Mouse (Mus musculus) CH12.LX (cell line): ENCODE measurements around the gene Clk2. TPM values are rescaled to one million over a fixed set of nuclear protein-coding genes. Genes with fewer than 3 reads are reported as not detected.
A peak's percentile ranks its signal among the peaks of the same experiment; 100 is the strongest.

Source experiments
- DNase-seq: peaks from one replicate; pipeline ENCODE4 v3.0.0-alpha.2; 2013; ENCODE audit errors: extremely low read depth
- H3K27ac ChIP-seq: 2 replicates; pipeline ENCODE4 v1.5.1; 2012; ENCODE audit warnings: low read depth, mild to moderate bottlenecking, control low read depth, moderate library complexity; ENCODE audit not compliant: insufficient read depth
- H3K27me3 ChIP-seq: replicated peaks from 2 replicates; pipeline ENCODE3; 2012; ENCODE audit warnings: inconsistent platforms
- H3K36me3 ChIP-seq, 2 experiments: replicated peaks in 1 of 2; 2 replicates each; pipeline versions ENCODE3 to v1.6.1; 2012; ENCODE audit warnings: inconsistent platforms in 1 of 2, low read length in 1 of 2, mild to moderate bottlenecking in 1 of 2, mixed read lengths in 1 of 2, moderate library complexity in 1 of 2; ENCODE audit not compliant: control insufficient read depth in 1 of 2, insufficient read depth in 1 of 2
- H3K4me1 ChIP-seq, 2 experiments: 2 replicates each; pipeline ENCODE4 v1.6.1; 2012; ENCODE audit warnings: inconsistent platforms in 1 of 2, moderate library complexity in 1 of 2; ENCODE audit not compliant: insufficient read depth in 2 of 2, control insufficient read depth in 1 of 2
- H3K4me2 ChIP-seq: 2 replicates; pipeline ENCODE4 v1.6.1; 2012; ENCODE audit warnings: low read depth, mild to moderate bottlenecking, control low read depth; ENCODE audit not compliant: poor library complexity, insufficient read depth, severe bottlenecking
- H3K4me3 ChIP-seq, 3 experiments: fragments of 150-350 bp in 1 of 3; sonication (generic) in 1 of 3; replicated peaks in 1 of 3; 2 replicates each; pipeline versions ENCODE3 to v1.5.1; 2011 to 2012; ENCODE audit warnings: low read depth in 2 of 3, low read length in 2 of 3, mild to moderate bottlenecking in 2 of 3, moderate library complexity in 2 of 3, control low read depth in 1 of 3, improper control_type of control experiment in 1 of 3, inconsistent platforms in 1 of 3, mixed read lengths in 1 of 3; ENCODE audit not compliant: poor library complexity in 1 of 3
- H3K79me2 ChIP-seq: replicated peaks from 2 replicates; pipeline ENCODE4 v1.6.1; 2012; ENCODE audit warnings: mild to moderate bottlenecking, moderate library complexity; ENCODE audit not compliant: control insufficient read depth, poor library complexity, insufficient read depth, severe bottlenecking; ENCODE audit errors: extremely low read depth
- H3K9ac ChIP-seq: 2 replicates; pipeline ENCODE4 v1.6.1; 2012; ENCODE audit warnings: low read depth, mild to moderate bottlenecking, control low read depth, moderate library complexity; ENCODE audit not compliant: insufficient read depth
- H3K9me3 ChIP-seq: replicated peaks from 2 replicates; pipeline ENCODE3; 2012; ENCODE audit warnings: low read length, inconsistent platforms, mixed read lengths
- BHLHE40 ChIP-seq: IDR thresholded peaks from 2 replicates; pipeline ENCODE4 v1.6.1; 2011; ENCODE audit warnings: mild to moderate bottlenecking, low read depth, low read length, improper control_type of control experiment
- CHD1 ChIP-seq: IDR thresholded peaks from 2 replicates; pipeline ENCODE4 v1.6.1; 2012; ENCODE audit warnings: low read depth, low read length, improper control_type of control experiment, inconsistent platforms
- CHD2 ChIP-seq: IDR thresholded peaks from 2 replicates; pipeline ENCODE4 v1.6.1; 2011; ENCODE audit warnings: low read length, improper control_type of control experiment
- CTCF ChIP-seq, 2 experiments: IDR thresholded peaks in 1 of 2; conservative IDR thresholded peaks in 1 of 2; 2 replicates each; pipeline ENCODE4 v1.5.1; 2011 to 2012; ENCODE audit warnings: low read depth in 2 of 2, low read length in 2 of 2, improper control_type of control experiment in 1 of 2, inconsistent platforms in 1 of 2, mild to moderate bottlenecking in 1 of 2, moderate library complexity in 1 of 2
- E2F4 ChIP-seq: IDR thresholded peaks from 2 replicates; pipeline ENCODE4 v1.6.1; 2011; ENCODE audit warnings: low read depth, low read length, improper control_type of control experiment; ENCODE audit not compliant: insufficient replicate concordance
- ELF1 ChIP-seq: IDR thresholded peaks from 2 replicates; pipeline ENCODE4 v1.6.1; 2014; ENCODE audit warnings: low read depth, mild to moderate bottlenecking, inconsistent platforms, low read length, improper control_type of control experiment
- EP300 ChIP-seq: IDR thresholded peaks from 2 replicates; pipeline ENCODE4 v1.6.1; 2011; ENCODE audit warnings: low read length, improper control_type of control experiment
- ETS1 ChIP-seq: conservative IDR thresholded peaks from 2 replicates; pipeline ENCODE4 v1.6.1; 2012; ENCODE audit warnings: low read depth, mild to moderate bottlenecking, inconsistent platforms, low read length, improper control_type of control experiment, moderate library complexity
- GABPA ChIP-seq: IDR thresholded peaks from 2 replicates; pipeline ENCODE4 v1.6.1; 2012; ENCODE audit warnings: low read depth, low read length, improper control_type of control experiment, inconsistent platforms; ENCODE audit not compliant: insufficient replicate concordance
- HCFC1 ChIP-seq: IDR thresholded peaks from 2 replicates; pipeline ENCODE4 v1.6.1; 2012; ENCODE audit warnings: low read depth, mild to moderate bottlenecking, inconsistent platforms, low read length, improper control_type of control experiment
- IRF4 ChIP-seq: IDR thresholded peaks from 2 replicates; pipeline ENCODE4 v1.6.1; 2014; ENCODE audit warnings: low read depth, mild to moderate bottlenecking, inconsistent platforms, low read length, improper control_type of control experiment
- JUN ChIP-seq: IDR thresholded peaks from 2 replicates; pipeline ENCODE4 v1.6.1; 2011; ENCODE audit warnings: low read depth, mild to moderate bottlenecking, low read length, improper control_type of control experiment, moderate library complexity; ENCODE audit not compliant: insufficient read depth
- JUND ChIP-seq: conservative IDR thresholded peaks from 2 replicates; pipeline ENCODE4 v1.6.1; 2011; ENCODE audit warnings: low read depth, low read length, improper control_type of control experiment
- KAT2A ChIP-seq: IDR thresholded peaks from 2 replicates; pipeline ENCODE4 v1.6.1; 2012; ENCODE audit warnings: low read length, improper control_type of control experiment, inconsistent platforms; ENCODE audit not compliant: insufficient replicate concordance
- MAFK ChIP-seq: IDR thresholded peaks from 2 replicates; pipeline ENCODE4 v1.6.1; 2011; ENCODE audit warnings: low read length, improper control_type of control experiment; ENCODE audit not compliant: insufficient replicate concordance
- MAX ChIP-seq: IDR thresholded peaks from 2 replicates; pipeline ENCODE4 v1.6.1; 2011; ENCODE audit warnings: low read length, improper control_type of control experiment
- MAZ ChIP-seq: IDR thresholded peaks from 2 replicates; pipeline ENCODE4 v1.6.1; 2012; ENCODE audit warnings: low read depth, mild to moderate bottlenecking, inconsistent platforms, low read length, improper control_type of control experiment, moderate library complexity
- MEF2A ChIP-seq: IDR thresholded peaks from 2 replicates; pipeline ENCODE4 v1.6.1; 2014; ENCODE audit warnings: low read depth, mild to moderate bottlenecking, inconsistent platforms, low read length, improper control_type of control experiment, borderline replicate concordance
- MXI1 ChIP-seq: IDR thresholded peaks from 2 replicates; pipeline ENCODE4 v1.6.1; 2011; ENCODE audit warnings: mild to moderate bottlenecking, low read depth, low read length, improper control_type of control experiment
- MYC ChIP-seq: IDR thresholded peaks from 2 replicates; pipeline ENCODE4 v1.6.1; 2011; ENCODE audit warnings: low read depth, mild to moderate bottlenecking, improper control_type of control experiment, low read length
- NELFE ChIP-seq: IDR thresholded peaks from 2 replicates; pipeline ENCODE4 v1.6.1; 2011; ENCODE audit warnings: low read depth, low read length, improper control_type of control experiment
- NRF1 ChIP-seq: IDR thresholded peaks from 2 replicates; pipeline ENCODE4 v1.6.1; 2014; ENCODE audit warnings: low read depth, mild to moderate bottlenecking, inconsistent platforms, low read length, improper control_type of control experiment, moderate library complexity
- PAX5 ChIP-seq: IDR thresholded peaks from 2 replicates; pipeline ENCODE4 v1.6.1; 2012; ENCODE audit warnings: low read length, inconsistent platforms, mixed read lengths
- POLR2A ChIP-seq: IDR thresholded peaks from 2 replicates; pipeline ENCODE4 v1.6.1; 2011; ENCODE audit warnings: low read depth, mild to moderate bottlenecking, improper control_type of control experiment, low read length
- POLR2AphosphoS2 ChIP-seq: IDR thresholded peaks from 2 replicates; pipeline ENCODE4 v1.6.1; 2011; ENCODE audit warnings: low read depth, low read length, improper control_type of control experiment
- RAD21 ChIP-seq: IDR thresholded peaks from 2 replicates; pipeline ENCODE4 v1.6.1; 2011; ENCODE audit warnings: low read depth, mild to moderate bottlenecking, low read length, improper control_type of control experiment, moderate library complexity
- RCOR1 ChIP-seq: conservative IDR thresholded peaks from 2 replicates; pipeline ENCODE4 v1.6.1; 2012; ENCODE audit warnings: low read depth, mild to moderate bottlenecking, inconsistent platforms, low read length, improper control_type of control experiment
- SIN3A ChIP-seq: IDR thresholded peaks from 2 replicates; pipeline ENCODE4 v1.6.1; 2012; ENCODE audit warnings: low read length, improper control_type of control experiment, inconsistent platforms
- SMC3 ChIP-seq: IDR thresholded peaks from 2 replicates; pipeline ENCODE4 v1.6.1; 2011; ENCODE audit warnings: low read depth, low read length, improper control_type of control experiment
- TBP ChIP-seq: conservative IDR thresholded peaks from 2 replicates; pipeline ENCODE4 v1.6.1; 2011; ENCODE audit warnings: low read depth, low read length, improper control_type of control experiment
- TCF12 ChIP-seq: IDR thresholded peaks from 2 replicates; pipeline ENCODE4 v1.6.1; 2014; ENCODE audit warnings: low read depth, mild to moderate bottlenecking, inconsistent platforms, low read length, improper control_type of control experiment
- UBTF ChIP-seq: IDR thresholded peaks from 2 replicates; pipeline ENCODE4 v1.6.1; 2012; ENCODE audit warnings: low read depth, mild to moderate bottlenecking, inconsistent platforms, low read length, improper control_type of control experiment, moderate library complexity
- USF1 ChIP-seq: IDR thresholded peaks from 2 replicates; pipeline ENCODE4 v1.6.1; 2014; ENCODE audit warnings: low read depth, mild to moderate bottlenecking, inconsistent platforms, low read length, improper control_type of control experiment
- USF2 ChIP-seq: conservative IDR thresholded peaks from 2 replicates; pipeline ENCODE4 v1.6.1; 2011; ENCODE audit warnings: low read depth, low read length, improper control_type of control experiment
- ZC3H11A ChIP-seq: IDR thresholded peaks from 2 replicates; pipeline ENCODE4 v1.6.1; 2012; ENCODE audit warnings: low read depth, mild to moderate bottlenecking, inconsistent platforms, low read length, improper control_type of control experiment
- ZKSCAN1 ChIP-seq: IDR thresholded peaks from 2 replicates; pipeline ENCODE4 v1.6.1; 2012; ENCODE audit warnings: low read depth, inconsistent platforms, low read length, improper control_type of control experiment, borderline replicate concordance
- ZMIZ1 ChIP-seq: IDR thresholded peaks from 2 replicates; pipeline ENCODE4 v1.6.1; 2012; ENCODE audit warnings: low read depth, mild to moderate bottlenecking, inconsistent platforms, low read length, improper control_type of control experiment
- ZNF384 ChIP-seq: IDR thresholded peaks from 2 replicates; pipeline ENCODE4 v1.6.1; 2012; ENCODE audit warnings: low read depth, low read length, improper control_type of control experiment, inconsistent platforms
- dilution Hi-C: fragments of 300-500 bp; cut with MboI; formaldehyde crosslinking; loops from 2 replicates; pipeline ENCODE4 v1.14.3; 2020; ENCODE audit warnings: low sequenced_read_pairs; ENCODE audit not compliant: extremely low pct_unique_long_range_greater_than_20kb, extremely low pct_ligation_motif_present
- in situ Hi-C: fragments of 300-500 bp; cut with MboI; formaldehyde crosslinking; loops from 3 replicates; pipeline ENCODE4 v1.14.3; 2019; ENCODE audit warnings: low sequenced_read_pairs, low pct_ligation_motif_present, low pct_unique_long_range_greater_than_20kb, mixed read lengths
- polyA plus RNA-seq: library from polyadenylated mRNA; unstranded; fragments of >175 nt; gene quantifications from 2 replicates; pipeline ENCODE4 v1.2.1, GENCODE M21; 2012; ENCODE audit warnings: low read depth; ENCODE audit not compliant: insufficient read length
- total RNA-seq, 2 experiments: library from RNA; depleted of rRNA; stranded (reverse); fragments of 300-350 nt in 1 of 2; fragments of >200 nt in 1 of 2; gene quantifications; 2 replicates each; pipeline ENCODE4 v1.2.3; 2012 to 2014

The Clk2 gene
- total RNA-seq (2012; rRNA removed) (29.9 and 31.2 TPM in 2 replicates), total RNA-seq (2014; rRNA removed) (18.8 and 19.7 TPM in 2 replicates), polyA plus RNA-seq (72.0 and 77.2 TPM in 2 replicates)

GRCm38 (mm10) chr3:89164506-89165267 is at the start of gene Clk2:
Gene Clk2, plus strand, starts transcription at chr3:89164795.
- Histone ChIP-seq H3K36me3 (peaks cover 29 to 34% of the 10 kb centered on the region in 2 experiments), H3K9ac (peak within 1 kb of the TSS; percentile 84), H3K9me3 (no peaks in the 10 kb centered on the region), H3K4me1 (peaks cover 8 to 33% of the 10 kb centered on the region in 2 experiments), H3K79me2 (peaks cover 22% of the 10 kb centered on the region), H3K27me3 (no peaks in the 10 kb centered on the region), H3K4me2 (peak within 1 kb of the TSS; percentile 95), H3K4me3 (peak within 1 kb of the TSS; percentile 76 to 84 (median 81)), H3K27ac (peak within 1 kb of the TSS; percentile 71)
- in situ Hi-C loops, result no loop called here
- dilution Hi-C loops, result no loop called here
- no peak for TF ChIP-seq EP300
- TF ChIP-seq CHD1, result peak; percentile 64; the same call in 1 of the 2 replicates
- no peak for TF ChIP-seq CHD2
- no peak for TF ChIP-seq ETS1
- TF ChIP-seq IRF4, result no peak; the same call in none of the 2 replicates
- peak; percentile 86 for TF ChIP-seq TCF12
- 0 out of 2 replicates have a peak, but pooled peaks have one; percentile 66 for TF ChIP-seq KAT2A
- TF ChIP-seq POLR2A, result peak; percentile 94
- TF ChIP-seq MEF2A, result no peak
- no peak for TF ChIP-seq ZNF384
- TF ChIP-seq MYC, result 0 out of 2 replicates have a peak, but pooled peaks have one; percentile 24
- peak; percentile 89 for TF ChIP-seq POLR2AphosphoS2
- no peak for TF ChIP-seq ZC3H11A
- TF ChIP-seq E2F4, result no peak
- no peak for TF ChIP-seq JUN
- TF ChIP-seq MAZ, result peak; percentile 67; the same call in 1 of the 2 replicates
- TF ChIP-seq NELFE, result peak; percentile 92
- peak; percentile 81 for TF ChIP-seq SIN3A
- TF ChIP-seq TBP, result peak; percentile 79
- no peak for TF ChIP-seq ZKSCAN1
- no peak for TF ChIP-seq MAFK
- peak; percentile 83 for TF ChIP-seq MAX
- TF ChIP-seq SMC3, result no peak
- TF ChIP-seq HCFC1, result peak; percentile 68
- TF ChIP-seq UBTF, result 0 out of 2 replicates have a peak, but pooled peaks have one; percentile 73
- peak; percentile 83 for TF ChIP-seq BHLHE40
- no peak for TF ChIP-seq CTCF (conservative IDR thresholded peaks at IDR 0.05 in 1 of 2, IDR thresholded peaks at IDR 0.05 in 1 of 2; ENCODE audit: low read depth in 2 of 2, low read length in 2 of 2)
- TF ChIP-seq ZMIZ1, result peak; percentile 85
- TF ChIP-seq PAX5, result no peak
- peak; percentile 67 for TF ChIP-seq NRF1
- no peak for TF ChIP-seq RAD21
- no peak for TF ChIP-seq GABPA
- TF ChIP-seq USF1, result peak; percentile 56
- no peak for TF ChIP-seq JUND
- no peak; the same call in 1 of the 2 replicates for TF ChIP-seq RCOR1
- TF ChIP-seq USF2, result peak; percentile 50; the same call in 1 of the 2 replicates
- peak; percentile 47; the same call in 1 of the 2 replicates for TF ChIP-seq ELF1
- TF ChIP-seq MXI1, result peak; percentile 90
- DNase-seq, result peak; percentile 95
